Mouse (Mus musculus) neutrophil, adult 5-6 weeks (primary cell): ENCODE data around the gene Prep. TPM values are rescaled to one million over a fixed set of nuclear protein-coding genes. Genes with fewer than 3 reads are reported as not detected.
"Not testable (repeated sequence)": the region's sequence is repeated elsewhere in the genome, so short reads cannot be mapped to it uniquely, and the experiment has no call there.

Source experiments
- ATAC-seq: fragments of 151-379, 151-347 bp; 2 replicates; pipeline ENCODE4 v1.8.0; 2017; ENCODE audit warnings: mild to moderate bottlenecking, moderate TSS enrichment; ENCODE audit not compliant: insufficient number of reproducible peaks, poor library complexity, low FRiP score, severe bottlenecking; ENCODE audit errors: extremely low read depth
- total RNA-seq: library from RNA; stranded (forward); fragments of 200-1000 nt; gene quantifications from 2 replicates; pipeline ENCODE4 v1.2.3, GENCODE M21; 2017

Gene Prep
- total RNA-seq, 1 experiment from 2014 or later, result 11.2 TPM

GRCm38 (mm10) chr10:45151771-45152692 lies 85.0 kb downstream of the Prep start:
- no peak for ATAC-seq

DNA sequence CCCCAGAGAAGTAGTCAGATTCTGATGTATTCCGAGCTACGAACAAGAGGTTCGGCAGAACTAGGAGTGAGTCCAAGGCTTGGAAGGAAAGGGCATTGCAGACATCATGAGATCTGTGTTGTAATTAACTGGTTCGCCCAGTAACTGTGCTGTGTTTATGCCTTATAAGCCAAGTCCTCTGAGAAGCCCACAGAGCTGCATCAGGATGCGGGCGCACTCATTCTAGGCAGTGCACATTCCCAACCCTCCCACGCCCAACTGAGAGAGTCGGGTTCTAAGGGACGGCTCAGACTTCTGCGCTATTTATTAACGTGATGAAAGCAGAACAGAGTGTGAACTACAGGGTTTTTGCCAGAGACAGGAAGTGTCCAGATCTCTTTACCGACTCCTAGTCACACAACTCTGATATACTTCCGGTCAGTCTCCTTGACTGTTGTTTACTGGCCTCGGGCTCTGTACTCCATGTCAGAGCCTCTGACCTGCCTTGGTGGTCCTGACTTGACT lies 87.6 kb downstream of the Prep start:
- ATAC-seq, result no peak

GRCm38 (mm10) chr10:45165851-45166250 lies 98.8 kb downstream of the Prep start:
- no peak for ATAC-seq

DNA sequence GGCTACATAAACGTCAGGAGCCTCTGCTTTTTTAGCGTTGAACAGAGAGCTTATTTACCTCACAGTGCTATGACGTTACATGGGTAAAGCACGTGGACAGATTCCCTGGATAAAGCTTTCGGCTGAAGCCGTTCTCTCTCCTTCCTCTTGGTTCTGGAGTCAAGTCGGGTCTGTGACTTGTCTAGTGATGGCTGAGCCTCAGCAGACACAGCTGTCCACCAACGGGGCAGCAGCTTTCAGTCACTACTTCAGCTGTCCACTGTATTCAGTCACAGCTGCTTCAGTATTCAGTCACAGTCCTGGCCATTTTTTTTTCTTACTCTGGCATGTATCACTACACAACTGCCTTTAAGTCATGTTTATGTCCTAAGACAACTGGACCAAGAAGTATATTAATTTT lies 106.9 kb downstream of the Prep start:
- ATAC-seq, result no peak

- ATAC-seq, result no peak
Measured at GRCm38 (mm10) chr10:45174345-45174744, 107.3 kb downstream of the Prep start.

DNA sequence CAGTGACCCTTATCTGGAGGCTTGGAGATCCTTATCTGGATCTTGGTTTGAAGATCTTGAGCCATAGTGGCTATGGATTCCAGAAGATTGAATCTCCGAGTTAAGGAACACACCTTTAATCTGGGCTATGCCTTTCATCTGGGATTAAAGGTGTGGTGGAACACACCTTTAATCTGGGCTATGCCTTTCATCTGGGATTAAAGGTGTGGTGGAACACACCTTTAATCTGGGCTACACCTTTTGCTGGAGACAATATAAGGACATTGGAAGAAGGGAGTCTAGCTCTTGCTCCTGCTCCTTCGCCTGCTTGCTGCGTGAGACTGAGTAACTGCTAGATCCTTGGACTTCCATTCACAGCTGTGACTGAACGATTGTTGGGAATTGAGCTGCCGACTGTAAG lies 110.8 kb downstream of the Prep start, which contains the start of gene Popdc3:
Gene Popdc3, plus strand, starts transcription at position 301 of the 400 bp plus-strand sequence.
- not testable (repeated sequence) for ATAC-seq

GRCm38 (mm10) chr10:45180677-45181326 lies 113.8 kb downstream of the Prep start:
- no peak for ATAC-seq

GRCm38 (mm10) chr10:45181344-45181743 lies 114.3 kb downstream of the Prep start:
- ATAC-seq, result no peak

DNA sequence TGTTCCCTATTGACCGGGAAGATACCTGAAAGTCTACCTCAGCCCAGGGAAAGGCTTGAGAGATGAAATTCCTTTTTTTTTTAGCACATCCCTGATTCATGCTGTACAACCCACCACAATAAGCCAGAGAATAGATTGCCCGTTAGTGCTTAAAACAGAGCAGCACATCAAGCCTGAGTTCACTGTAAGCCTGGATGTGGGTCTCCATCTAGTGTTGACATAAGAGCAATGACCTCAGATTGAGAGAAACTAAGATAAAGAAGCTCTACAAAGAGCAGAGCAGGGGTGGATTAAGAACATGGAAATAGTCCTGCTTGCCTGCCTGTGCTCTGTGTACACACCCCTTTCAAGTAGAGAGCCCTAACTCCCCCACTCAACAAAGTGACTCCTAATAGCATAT lies 118.5 kb downstream of the Prep start:
- no peak for ATAC-seq

- no peak for ATAC-seq
Measured at GRCm38 (mm10) chr10:45193330-45194310, 126.6 kb downstream of the Prep start.

DNA sequence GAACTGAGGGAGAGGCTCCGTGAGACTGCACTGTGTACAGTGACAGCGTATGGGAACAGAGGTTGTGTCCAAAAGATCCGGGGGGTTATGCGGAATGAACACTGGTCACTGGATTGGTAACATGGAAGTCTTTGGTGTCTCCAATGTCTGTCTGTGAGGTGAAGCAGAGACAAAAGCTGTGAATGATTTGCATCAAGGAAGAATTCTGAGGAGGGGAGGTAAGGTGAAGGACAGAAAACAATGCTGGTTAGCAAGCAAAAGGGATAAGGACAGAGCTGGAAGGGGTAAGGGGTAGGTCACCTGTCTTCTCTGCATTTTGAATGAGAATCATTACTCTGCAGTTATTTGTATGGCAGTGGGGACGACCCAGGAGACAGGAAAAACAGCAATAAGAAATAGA lies 127.5 kb downstream of the Prep start:
- ATAC-seq, result no peak

DNA sequence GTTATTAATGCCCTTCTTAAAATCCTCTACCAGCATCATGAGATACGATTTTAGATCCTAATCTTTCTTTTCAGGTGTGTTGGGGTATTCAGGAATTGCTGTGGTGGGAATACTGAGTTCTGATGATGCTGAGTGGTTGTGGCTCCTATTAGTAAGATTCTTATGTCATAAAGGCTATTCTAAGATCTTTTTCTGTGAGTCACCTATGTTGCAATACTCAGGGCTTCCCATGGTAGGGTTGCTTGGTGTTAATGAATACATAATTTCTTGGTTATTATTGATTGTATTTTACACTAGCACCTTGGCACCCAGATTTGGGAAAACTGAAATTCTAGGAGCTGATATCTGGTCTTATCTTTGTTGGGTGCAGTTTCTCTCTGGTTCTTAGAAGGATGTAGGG lies 137.6 kb downstream of the Prep start:
- ATAC-seq, result no peak

GRCm38 (mm10) chr10:45210201-45210600 lies 143.2 kb downstream of the Prep start:
- ATAC-seq, result no peak

DNA sequence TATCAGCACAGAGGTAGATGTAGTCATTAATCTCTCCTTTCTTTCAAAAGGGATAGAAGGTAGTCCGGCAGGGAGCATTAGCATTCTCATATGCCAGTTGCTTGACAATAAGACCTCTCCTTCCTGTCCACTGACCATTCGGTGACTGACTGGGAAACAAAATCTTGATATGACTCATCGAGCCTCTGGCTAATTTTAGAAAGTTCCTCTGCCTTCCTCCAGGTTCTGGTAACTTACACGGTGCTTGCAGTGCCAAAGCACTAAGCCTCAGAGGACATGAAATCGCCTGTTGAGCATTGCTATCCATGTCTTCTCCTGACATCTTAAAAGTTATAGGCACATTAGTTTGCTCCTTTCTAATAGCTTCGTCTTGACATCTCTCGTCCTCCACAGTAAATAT lies 149.7 kb downstream of the Prep start:
- no peak for ATAC-seq

Other genes starting within 250 kb of the Prep start
- not detected in 2 replicates for gene Popdc3, start 110.9 kb downstream of the Prep start, total RNA-seq